Mouse (Mus musculus) bone marrow macrophage, adult 2 months (primary cell): ENCODE data around the gene Scube3.

Source experiments
- CTCF ChIP-seq: IDR thresholded peaks from 2 replicates; pipeline ENCODE4 v1.5.1; 2012; ENCODE audit warnings: low read depth, mild to moderate bottlenecking, low read length, moderate library complexity
- POLR2A ChIP-seq: IDR thresholded peaks from 2 replicates; pipeline ENCODE4 v1.6.1; 2012; ENCODE audit warnings: mild to moderate bottlenecking, low read depth, low read length, borderline replicate concordance

DNA sequence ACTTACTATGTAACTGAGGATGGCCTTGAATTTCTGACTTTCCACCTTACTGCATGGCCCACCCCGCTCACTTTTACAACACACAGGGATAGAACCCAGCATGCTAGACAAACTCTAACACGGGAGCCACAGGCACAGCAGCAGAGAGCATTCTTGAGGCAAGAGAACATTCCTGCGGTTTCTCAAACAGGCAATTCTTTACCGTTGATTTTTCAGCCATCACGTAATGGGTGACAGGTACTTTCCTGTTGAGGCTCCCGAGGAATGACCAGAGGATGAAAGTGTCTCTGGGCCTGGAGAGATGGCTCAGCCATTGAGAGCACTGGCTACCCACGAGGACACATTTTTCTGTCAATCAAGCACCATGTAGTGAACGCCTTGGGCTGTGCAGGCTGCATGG lies 17.6 kb upstream of the Scube3 start:
- TF ChIP-seq CTCF (no peak), POLR2A (no peak)
